In genomic region chr6:94705931-94706330, GRCm38 (mm10) we compare ENCODE assay signal across 16 mouse cellular contexts.
"Had no signal": no experiment of that assay in that cellular context is flagged by ENCODE, and none has a peak within 500 bp of the region (broad histone marks: within the 10 kb centered on the region; RNA-seq: fewer than 3 reads in every experiment).

No protein-coding gene starts in this region.

- DNase-seq: lung, adult 18-20 months; lung, embryonic 14.5 days; lung, postnatal 10 days; lung, postnatal 4 days; retina, postnatal 1 day; right cerebral cortex, adult 18-20 months; spleen, adult 18-20 months; thymus, adult 18-20 months; thymus, postnatal 25 days; thymus, postnatal 4 days had no signal

- H3K27me3 ChIP-seq: midbrain, embryonic 15.5 days; neural tube, embryonic 12.5 days had no signal

- H3K4me1 ChIP-seq: megakaryocyte, embryonic 14.5 days; neural tube, embryonic 12.5 days had no signal

- H3K4me3 ChIP-seq: liver, embryonic 12.5 days; megakaryocyte, embryonic 14.5 days; midbrain, embryonic 13.5 days; midbrain, embryonic 15.5 days; neural tube, embryonic 12.5 days had no signal

- H3K27ac ChIP-seq: liver, embryonic 12.5 days; liver, embryonic 14.5 days; midbrain, embryonic 13.5 days; midbrain, embryonic 15.5 days; neural tube, embryonic 12.5 days had no signal

- H3K36me3 ChIP-seq: liver, embryonic 12.5 days; midbrain, embryonic 13.5 days; midbrain, embryonic 15.5 days; neural tube, embryonic 12.5 days had no signal
